Mouse (Mus musculus): ENCODE measurements around the gene Cactin. TPM values are rescaled to one million over a fixed set of nuclear protein-coding genes. Genes with fewer than 3 reads are reported as not detected.

Cactin gene
- polyA plus RNA-seq, 1 experiment: 23.7 TPM

DNA sequence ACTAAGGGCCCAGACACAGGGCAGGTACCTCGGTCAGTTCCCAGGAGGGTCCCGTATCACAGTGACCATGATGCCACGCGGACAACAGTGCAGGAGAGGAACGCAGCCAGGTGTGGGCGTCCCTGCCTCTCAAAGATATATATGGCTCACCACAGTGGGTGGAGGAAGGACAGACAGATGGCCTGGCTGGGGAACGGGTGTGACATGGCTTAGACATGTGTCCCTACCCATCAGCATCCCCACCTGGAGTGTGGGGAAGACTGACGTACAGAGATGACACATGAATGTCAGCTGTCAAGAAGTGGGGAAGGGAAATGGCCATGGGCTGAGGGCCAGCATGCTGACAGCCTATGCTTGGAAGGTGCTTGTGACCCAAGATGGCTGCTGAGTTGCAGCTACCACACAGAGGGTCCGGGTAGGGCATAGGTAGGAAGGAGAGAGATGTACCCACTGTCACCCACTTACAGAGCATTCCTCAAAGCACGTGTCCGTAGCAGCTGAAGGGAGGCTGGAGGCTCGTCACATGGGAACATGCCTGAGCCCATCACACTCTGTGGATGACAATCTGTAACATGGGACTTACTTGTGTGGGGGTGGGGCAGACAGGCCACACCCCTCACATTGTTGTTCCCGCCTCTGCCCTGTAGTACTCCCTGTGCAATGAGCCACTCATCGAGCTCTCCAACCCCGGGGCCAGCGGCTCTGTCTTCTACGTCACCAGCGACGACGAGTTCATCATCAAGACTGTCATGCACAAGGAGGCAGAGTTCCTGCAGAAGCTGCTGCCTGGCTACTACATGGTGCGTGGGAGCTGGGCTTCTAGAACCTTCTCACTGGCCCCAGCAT lies 13.8 kb upstream of the Cactin start:
- 89% methylated on average over 21 of the region's 21 CpGs for WGBS
- H3K4me1 ChIP-seq (ENCODE audit: control insufficient read depth, insufficient read depth, low read length): peaks cover 20% of the 10 kb centered on the region
- no peaks in the 10 kb centered on the region; the same call in 1 of the 2 replicates for H3K36me3 ChIP-seq (ENCODE audit: control insufficient read depth, insufficient read depth, low read length)

DNA sequence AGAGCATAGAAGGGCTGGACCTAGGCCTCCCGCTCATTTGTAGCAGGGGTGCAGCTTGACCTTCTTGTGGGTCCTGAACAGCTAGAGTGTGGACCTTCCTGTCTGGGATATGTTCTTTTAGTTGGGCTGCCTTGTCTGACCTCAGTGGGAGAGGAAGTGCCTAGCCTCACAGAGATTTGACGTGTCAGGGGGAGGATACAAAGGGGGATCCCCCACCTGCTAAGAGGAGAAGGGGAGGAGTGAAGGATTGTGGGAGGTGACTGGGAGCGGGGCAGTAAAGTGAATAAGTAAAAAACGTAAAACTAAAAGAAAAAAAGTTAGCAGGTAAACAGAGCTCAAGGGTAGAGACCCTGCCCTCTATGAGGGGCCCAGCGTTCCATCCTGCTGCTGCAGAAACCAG lies 11.3 kb upstream of the Cactin start:
- no peak overlapping the region for H3K27ac ChIP-seq (ENCODE audit: insufficient read depth, low read depth, low read length)
- peaks cover under 1% of the 10 kb centered on the region; the same call in 1 of the 2 replicates for H3K4me1 ChIP-seq (ENCODE audit: control insufficient read depth, insufficient read depth, low read length)
- no peaks in the 10 kb centered on the region for H3K27me3 ChIP-seq (replicated peaks; ENCODE audit: control insufficient read depth, insufficient read depth, low read length)
- no peak overlapping the region for H3K4me3 ChIP-seq (ENCODE audit: insufficient read depth, low read depth, low read length)
- WGBS: 80% methylated on average over 5 of the region's 5 CpGs
- no peaks in the 10 kb centered on the region; the same call in 1 of the 2 replicates for H3K36me3 ChIP-seq (ENCODE audit: control insufficient read depth, insufficient read depth, low read length)
- no peak for DNase-seq
- TF ChIP-seq POLR2A (IDR thresholded peaks at IDR 0.05; ENCODE audit: low read depth, low read length): no peak
- no peak for TF ChIP-seq CTCF (conservative IDR thresholded peaks at IDR 0.05; ENCODE audit: insufficient read depth, insufficient read length, low read depth, low read length)

More for the DNA sequence above, 13.8 kb upstream of the Cactin start:
- Histone ChIP-seq H3K27me3 (replicated peaks; ENCODE audit: control insufficient read depth, insufficient read depth, low read length) (no peaks in the 10 kb centered on the region), H3K27ac (ENCODE audit: insufficient read depth, low read depth, low read length) (no peak overlapping the region), H3K4me3 (ENCODE audit: insufficient read depth, low read depth, low read length) (no peak overlapping the region)
- TF ChIP-seq POLR2A (IDR thresholded peaks at IDR 0.05; ENCODE audit: low read depth, low read length) (no peak), CTCF (conservative IDR thresholded peaks at IDR 0.05; ENCODE audit: insufficient read depth, insufficient read length, low read depth, low read length) (no peak)
- no peak for DNase-seq

DNA sequence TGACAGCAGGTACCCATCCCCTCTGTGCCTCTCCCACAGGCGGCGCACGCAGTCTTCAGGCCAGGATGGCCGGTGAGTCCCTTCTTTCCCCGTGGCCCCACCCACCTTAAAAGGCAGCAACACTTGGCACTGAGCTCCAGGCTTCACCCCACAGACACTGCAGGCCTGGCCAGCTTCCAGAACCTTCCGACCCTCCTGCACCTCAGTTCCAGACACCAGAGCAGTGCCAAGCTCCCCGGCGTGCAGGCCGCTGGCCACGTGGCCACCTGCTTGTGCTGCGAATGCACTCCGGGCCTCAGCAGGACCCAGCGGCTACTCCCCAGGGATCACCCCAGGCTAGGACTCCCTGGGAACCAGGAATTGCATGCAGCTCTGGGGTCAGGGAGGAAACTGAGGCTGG lies 7.3 kb upstream of the Cactin start:
- H3K4me1 ChIP-seq (ENCODE audit: control insufficient read depth, insufficient read depth, low read length): no peaks in the 10 kb centered on the region
- 89% methylated on average over 13 of the region's 13 CpGs for WGBS
- DNase-seq: no peak
- no peak overlapping the region for H3K27ac ChIP-seq (ENCODE audit: insufficient read depth, low read depth, low read length)
- no peak for TF ChIP-seq POLR2A (IDR thresholded peaks at IDR 0.05; ENCODE audit: low read depth, low read length)
- TF ChIP-seq CTCF (conservative IDR thresholded peaks at IDR 0.05; ENCODE audit: insufficient read depth, insufficient read length, low read depth, low read length): no peak
- no peak overlapping the region for H3K4me3 ChIP-seq (ENCODE audit: insufficient read depth, low read depth, low read length)
- no peaks in the 10 kb centered on the region for H3K27me3 ChIP-seq (replicated peaks; ENCODE audit: control insufficient read depth, insufficient read depth, low read length)
- no peaks in the 10 kb centered on the region; the same call in 1 of the 2 replicates for H3K36me3 ChIP-seq (ENCODE audit: control insufficient read depth, insufficient read depth, low read length)

DNA sequence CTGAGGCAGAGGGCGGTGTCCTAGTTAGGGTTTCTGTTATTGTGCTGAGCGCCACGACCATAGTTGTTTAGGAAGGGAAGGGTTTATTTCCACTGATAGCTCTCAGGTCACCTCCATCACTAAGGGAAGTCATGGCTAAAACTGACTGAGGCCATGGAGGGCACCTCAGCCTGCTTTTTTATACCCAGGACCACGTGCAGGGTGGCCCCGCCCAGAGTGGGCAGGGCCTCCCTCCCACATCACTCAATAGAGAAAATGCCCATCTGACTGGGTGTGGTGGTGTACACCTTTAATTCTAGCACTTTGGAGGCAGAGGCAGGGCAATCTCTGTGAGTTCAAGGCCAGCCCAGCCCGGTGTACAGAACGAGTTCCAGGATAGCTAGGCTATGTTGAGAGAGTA lies 6.7 kb upstream of the Cactin start:
- no peak overlapping the region for H3K4me3 ChIP-seq (ENCODE audit: insufficient read depth, low read depth, low read length)
- no peak for TF ChIP-seq POLR2A (IDR thresholded peaks at IDR 0.05; ENCODE audit: low read depth, low read length)
- TF ChIP-seq CTCF (conservative IDR thresholded peaks at IDR 0.05; ENCODE audit: insufficient read depth, insufficient read length, low read depth, low read length): no peak
- H3K27ac ChIP-seq (ENCODE audit: insufficient read depth, low read depth, low read length): no peak overlapping the region
- no peaks in the 10 kb centered on the region for H3K27me3 ChIP-seq (replicated peaks; ENCODE audit: control insufficient read depth, insufficient read depth, low read length)
- DNase-seq: no peak
- no peaks in the 10 kb centered on the region; the same call in 1 of the 2 replicates for H3K4me1 ChIP-seq (ENCODE audit: control insufficient read depth, insufficient read depth, low read length)
- WGBS: 80% methylated on average over 7 of the region's 7 CpGs
- H3K36me3 ChIP-seq (ENCODE audit: control insufficient read depth, insufficient read depth, low read length): no peaks in the 10 kb centered on the region; the same call in 1 of the 2 replicates

DNA sequence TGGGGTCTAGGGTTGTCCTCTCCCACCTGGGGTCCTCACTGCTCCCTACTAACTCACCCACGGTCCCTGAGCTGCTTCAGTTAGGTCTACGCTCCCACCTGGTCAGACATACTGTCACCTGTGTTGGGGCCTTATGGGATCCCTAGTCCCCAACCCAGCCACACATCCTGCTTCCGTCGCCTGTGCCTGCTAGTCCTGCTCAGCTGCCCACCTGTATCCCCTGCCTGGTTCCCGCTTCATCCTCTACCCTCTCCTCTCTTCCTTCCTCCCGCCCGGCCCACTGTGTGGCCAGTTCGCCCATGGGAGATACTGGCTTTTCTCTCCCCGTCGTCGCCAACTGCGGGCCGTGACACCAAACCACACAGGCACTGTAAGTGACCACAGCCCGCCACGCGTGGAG lies 5.3 kb upstream of the Cactin start:
- H3K4me3 ChIP-seq (ENCODE audit: insufficient read depth, low read depth, low read length): no peak overlapping the region
- H3K27me3 ChIP-seq (replicated peaks; ENCODE audit: control insufficient read depth, insufficient read depth, low read length): no peaks in the 10 kb centered on the region
- peaks cover 5% of the 10 kb centered on the region; the same call in 1 of the 2 replicates for H3K4me1 ChIP-seq (ENCODE audit: control insufficient read depth, insufficient read depth, low read length)
- H3K36me3 ChIP-seq (ENCODE audit: control insufficient read depth, insufficient read depth, low read length): no peaks in the 10 kb centered on the region
- 90% methylated on average over 16 of the region's 16 CpGs for WGBS
- no peak overlapping the region for H3K27ac ChIP-seq (ENCODE audit: insufficient read depth, low read depth, low read length)
- DNase-seq: no peak
- no peak for TF ChIP-seq CTCF (conservative IDR thresholded peaks at IDR 0.05; ENCODE audit: insufficient read depth, insufficient read length, low read depth, low read length)
- TF ChIP-seq POLR2A (IDR thresholded peaks at IDR 0.05; ENCODE audit: low read depth, low read length): no peak

DNA sequence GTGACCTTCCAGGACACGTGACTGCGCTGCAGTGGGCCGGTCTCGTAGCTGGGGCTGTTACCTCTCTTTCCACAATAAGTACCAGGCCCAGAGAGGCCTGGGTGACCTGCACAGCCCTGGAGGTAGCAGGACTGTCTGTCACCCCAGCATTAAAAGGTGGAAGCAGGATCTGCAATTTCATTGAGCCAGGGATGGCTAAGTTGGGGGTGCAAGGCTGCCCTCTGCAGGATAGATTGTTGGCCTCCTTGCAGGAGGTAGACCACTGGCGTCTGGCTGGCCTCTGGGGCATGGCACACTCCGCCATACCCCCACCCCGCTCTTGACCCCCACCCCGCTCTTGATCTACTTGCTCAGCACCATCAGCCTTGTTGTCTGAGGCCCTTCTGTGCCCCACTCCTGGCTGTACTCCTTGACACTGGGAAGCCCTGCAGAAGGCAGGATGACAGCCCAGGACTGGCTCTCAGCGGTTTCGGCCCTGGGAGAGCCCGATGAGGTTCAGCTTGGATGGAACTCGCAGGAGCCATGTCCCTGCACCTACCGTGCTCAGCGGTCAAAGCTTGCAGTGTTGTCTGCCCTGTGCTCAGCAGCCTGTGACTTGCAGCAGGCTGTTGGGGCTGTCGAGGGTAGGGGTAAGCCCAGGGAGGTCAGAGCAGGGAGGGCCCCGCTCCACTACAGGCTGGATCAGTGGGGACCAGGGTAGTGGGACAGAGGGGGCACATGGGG lies 4.4 kb upstream of the Cactin start:
- peaks cover 5% of the 10 kb centered on the region; the same call in 1 of the 2 replicates for H3K4me1 ChIP-seq (ENCODE audit: control insufficient read depth, insufficient read depth, low read length)
- H3K27ac ChIP-seq (ENCODE audit: insufficient read depth, low read depth, low read length): no peak overlapping the region
- TF ChIP-seq CTCF (conservative IDR thresholded peaks at IDR 0.05; ENCODE audit: insufficient read depth, insufficient read length, low read depth, low read length) (peak; percentile 59), POLR2A (IDR thresholded peaks at IDR 0.05; ENCODE audit: low read depth, low read length) (no peak)
- no peaks in the 10 kb centered on the region for H3K36me3 ChIP-seq (ENCODE audit: control insufficient read depth, insufficient read depth, low read length)
- 43% methylated on average over 16 of the region's 16 CpGs for WGBS
- no peaks in the 10 kb centered on the region for H3K27me3 ChIP-seq (replicated peaks; ENCODE audit: control insufficient read depth, insufficient read depth, low read length)
- peak; percentile 45 for DNase-seq
- H3K4me3 ChIP-seq (ENCODE audit: insufficient read depth, low read depth, low read length): peak overlapping the region; percentile 8; the same call in 1 of the 2 replicates

DNA sequence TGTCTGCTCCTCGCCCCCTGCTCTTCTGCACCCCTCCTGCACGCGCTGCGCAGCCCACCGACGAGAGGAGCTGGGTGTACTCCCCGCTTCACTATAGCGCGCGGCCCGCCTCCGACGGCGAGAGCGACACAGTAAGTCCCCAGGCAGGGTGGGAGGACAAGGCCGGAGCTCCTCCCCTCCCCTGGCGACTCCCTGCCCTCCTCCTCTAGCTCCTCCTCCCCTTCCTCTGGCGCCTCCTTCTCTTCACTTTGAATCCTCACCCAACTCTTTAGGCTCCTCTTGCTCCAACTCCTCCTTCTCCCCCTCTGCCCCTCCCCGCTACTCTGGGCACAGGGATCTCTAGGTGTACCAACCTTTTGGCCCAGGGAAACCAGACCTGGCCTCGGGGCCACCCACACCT lies 3.6 kb upstream of the Cactin start:
- Histone ChIP-seq H3K27ac (ENCODE audit: insufficient read depth, low read depth, low read length) (no peak overlapping the region; the same call in 1 of the 2 replicates), H3K4me1 (ENCODE audit: control insufficient read depth, insufficient read depth, low read length) (peaks cover 5% of the 10 kb centered on the region; the same call in 1 of the 2 replicates), H3K27me3 (replicated peaks; ENCODE audit: control insufficient read depth, insufficient read depth, low read length) (no peaks in the 10 kb centered on the region), H3K4me3 (ENCODE audit: insufficient read depth, low read depth, low read length) (peak overlapping the region; percentile 39; the same call in 1 of the 2 replicates), H3K36me3 (ENCODE audit: control insufficient read depth, insufficient read depth, low read length) (no peaks in the 10 kb centered on the region)
- WGBS: 22% methylated on average over 20 of the region's 20 CpGs
- TF ChIP-seq POLR2A (IDR thresholded peaks at IDR 0.05; ENCODE audit: low read depth, low read length) (no peak), CTCF (conservative IDR thresholded peaks at IDR 0.05; ENCODE audit: insufficient read depth, insufficient read length, low read depth, low read length) (no peak)
- DNase-seq: peak; percentile 77

All from kidney, adult 2 months (tissue).